ENCODE assay signal across 32 mouse cellular contexts in the genomic region with DNA sequence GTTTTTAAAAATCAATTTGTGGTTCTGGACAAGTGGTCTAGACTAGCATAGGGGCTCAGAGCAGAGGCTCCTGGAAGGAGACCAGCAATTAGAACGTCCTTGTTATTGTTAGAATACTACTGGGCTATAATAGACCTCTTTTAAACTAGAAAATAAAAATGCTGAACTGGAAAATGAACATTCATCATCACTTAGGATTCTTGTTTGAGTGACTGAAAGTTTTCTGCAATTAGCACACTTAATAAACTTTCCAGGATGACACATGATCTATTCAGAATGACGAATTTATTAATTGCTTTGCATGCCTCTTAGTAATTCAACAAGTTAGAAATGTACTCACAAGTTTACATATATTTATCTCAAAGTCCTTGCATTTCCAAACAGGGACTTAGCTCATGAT.
"Had no signal": no experiment of that assay in that cellular context is flagged by ENCODE, and none has a peak within 500 bp of the region (broad histone marks: within the 10 kb centered on the region; RNA-seq: fewer than 3 reads in every experiment).

No protein-coding gene starts in this region.

- H3K27ac ChIP-seq: limb, embryonic 10.5 days; limb, embryonic 12.5 days; limb, embryonic 13.5 days; limb, embryonic 15.5 days; liver, embryonic 12.5 days; liver, embryonic 13.5 days; liver, embryonic 14.5 days; liver, embryonic 15.5 days; lung, embryonic 15.5 days; macrophage; midbrain, embryonic 10.5 days; midbrain, embryonic 12.5 days; midbrain, embryonic 13.5 days; midbrain, embryonic 15.5 days; neural tube, embryonic 12.5 days had no signal

- H3K9me3 ChIP-seq: limb, embryonic 10.5 days; limb, embryonic 12.5 days; limb, embryonic 13.5 days; limb, embryonic 15.5 days; liver, embryonic 12.5 days; liver, embryonic 13.5 days; liver, embryonic 15.5 days; lung, embryonic 15.5 days; megakaryocyte, embryonic 14.5 days; midbrain, embryonic 10.5 days; midbrain, embryonic 12.5 days; midbrain, embryonic 13.5 days; midbrain, embryonic 15.5 days; neural tube, embryonic 12.5 days had no signal

- H3K4me2 ChIP-seq: limb, embryonic 12.5 days; limb, embryonic 13.5 days; limb, embryonic 15.5 days; liver, embryonic 11.5 days; liver, embryonic 12.5 days; liver, embryonic 13.5 days; liver, embryonic 15.5 days; lung, embryonic 14.5 days; lung, embryonic 15.5 days; midbrain, embryonic 11.5 days; midbrain, embryonic 12.5 days; midbrain, embryonic 13.5 days; midbrain, embryonic 15.5 days; neural tube, embryonic 12.5 days had no signal

- H3K9ac ChIP-seq: limb, embryonic 12.5 days; limb, embryonic 13.5 days; limb, embryonic 15.5 days; liver, embryonic 12.5 days; liver, embryonic 13.5 days; liver, embryonic 14.5 days; liver, embryonic 15.5 days; liver, postnatal 0 days; lung, embryonic 14.5 days; lung, embryonic 15.5 days; midbrain, embryonic 12.5 days; midbrain, embryonic 13.5 days; midbrain, embryonic 15.5 days; neural tube, embryonic 12.5 days had no signal

- DNase-seq: left cerebral cortex, postnatal 4 days; liver; liver, embryonic 13.5 days; liver, postnatal 0 days; lung, adult 18-20 months; lung, adult 2 months; lung, embryonic 14.5 days; lung, postnatal 10 days; lung, postnatal 14 days; lung, postnatal 36 days; lung, postnatal 4 days; midbrain, embryonic 14.5 days had no signal

- H3K27me3 ChIP-seq: limb, embryonic 12.5 days; limb, embryonic 13.5 days; limb, embryonic 15.5 days; liver, embryonic 12.5 days; liver, embryonic 13.5 days; liver, embryonic 15.5 days; lung, embryonic 15.5 days; midbrain, embryonic 12.5 days; midbrain, embryonic 13.5 days; midbrain, embryonic 15.5 days; neural tube, embryonic 12.5 days had no signal

- ATAC-seq: liver, embryonic 12.5 days; liver, postnatal 0 days; lung, postnatal 0 days; midbrain, embryonic 13.5 days; midbrain, embryonic 15.5 days; midbrain, embryonic 16.5 days had no signal

- H3K4me3 ChIP-seq: limb, embryonic 10.5 days; limb, embryonic 12.5 days; limb, embryonic 13.5 days; limb, embryonic 15.5 days; liver, embryonic 12.5 days; liver, embryonic 13.5 days; liver, embryonic 15.5 days; lung, embryonic 15.5 days; megakaryocyte, embryonic 14.5 days; midbrain, embryonic 10.5 days; midbrain, embryonic 12.5 days; midbrain, embryonic 13.5 days; midbrain, embryonic 15.5 days; myocyte; neural tube, embryonic 12.5 days had no signal

- H3K4me1 ChIP-seq: limb, embryonic 12.5 days; limb, embryonic 13.5 days; limb, embryonic 15.5 days; liver, embryonic 12.5 days; liver, embryonic 13.5 days; liver, embryonic 15.5 days; lung, embryonic 15.5 days; midbrain, embryonic 10.5 days; midbrain, embryonic 12.5 days; midbrain, embryonic 13.5 days; midbrain, embryonic 15.5 days; neural tube, embryonic 12.5 days had no signal

- H3K36me3 ChIP-seq: limb, embryonic 10.5 days; limb, embryonic 12.5 days; limb, embryonic 13.5 days; limb, embryonic 15.5 days; liver, embryonic 12.5 days; liver, embryonic 13.5 days; liver, embryonic 15.5 days; lung, embryonic 15.5 days; midbrain, embryonic 10.5 days; midbrain, embryonic 12.5 days; midbrain, embryonic 13.5 days; midbrain, embryonic 15.5 days; neural tube, embryonic 12.5 days had no signal
